Mouse (Mus musculus) ES-Bruce4 (cell line): ENCODE measurements around the gene Gm9573. TPM values are rescaled to one million over a fixed set of nuclear protein-coding genes. Genes with fewer than 3 reads are reported as not detected.

Experiments used
- H3K27ac ChIP-seq: 2 replicates; pipeline ENCODE4 v1.5.1; 2012; ENCODE audit warnings: low read length, inconsistent platforms; ENCODE audit not compliant: insufficient read depth
- H3K27me3 ChIP-seq: 2 replicates; pipeline ENCODE4 v1.6.1; 2012; ENCODE audit warnings: mild to moderate bottlenecking, low read length, inconsistent platforms; ENCODE audit not compliant: control insufficient read depth, poor library complexity, insufficient read depth, severe bottlenecking
- H3K36me3 ChIP-seq: 2 replicates; pipeline ENCODE4 v1.6.1; 2012; ENCODE audit warnings: inconsistent platforms, mild to moderate bottlenecking, low read length, moderate library complexity; ENCODE audit not compliant: control insufficient read depth, poor library complexity, insufficient read depth, severe bottlenecking
- H3K4me1 ChIP-seq: one replicate; pipeline ENCODE4 v1.8.1; 2011; ENCODE audit warnings: low read length; ENCODE audit not compliant: control insufficient read depth, insufficient read depth
- H3K4me3 ChIP-seq: 2 replicates; pipeline ENCODE4 v1.5.1; 2011; ENCODE audit warnings: low read depth, mild to moderate bottlenecking, low read length
- H3K9ac ChIP-seq: 2 replicates; pipeline ENCODE4 v1.6.1; 2012; ENCODE audit warnings: low read depth, mild to moderate bottlenecking, inconsistent platforms; ENCODE audit not compliant: poor library complexity, severe bottlenecking
- H3K9me3 ChIP-seq: replicated peaks from 2 replicates; pipeline ENCODE4 v1.6.1; 2012; ENCODE audit warnings: mild to moderate bottlenecking, low read length, inconsistent platforms; ENCODE audit not compliant: control insufficient read depth, poor library complexity, insufficient read depth, severe bottlenecking
- CTCF ChIP-seq: IDR thresholded peaks from one replicate; pipeline ENCODE4 v1.8.1; 2011; ENCODE audit warnings: low read depth, low read length
- EP300 ChIP-seq: IDR thresholded peaks from 2 replicates; pipeline ENCODE4 v1.6.1; 2011; ENCODE audit warnings: low read depth, low read length; ENCODE audit not compliant: insufficient read depth
- POLR2A ChIP-seq: IDR thresholded peaks from one replicate; pipeline ENCODE4 v1.8.1; 2011; ENCODE audit warnings: low read length; ENCODE audit not compliant: insufficient read depth
- polyA plus RNA-seq: library from polyadenylated mRNA; stranded (reverse); fragments of >200 nt; gene quantifications from 2 replicates; pipeline ENCODE4 v1.2.4, GENCODE M21; 2011; ENCODE audit warnings: low read depth; ENCODE audit not compliant: missing spikeins, insufficient read depth, insufficient read length

Gene Gm9573
- polyA plus RNA-seq, 1 experiment = not detected

- no peak overlapping the region for H3K4me3 ChIP-seq
- no peak overlapping the region for H3K9ac ChIP-seq
- TF ChIP-seq CTCF = no peak
- no peak for TF ChIP-seq POLR2A
- TF ChIP-seq EP300 = no peak
- no peaks in the 10 kb centered on the region for H3K27me3 ChIP-seq
- H3K36me3 ChIP-seq = no peaks in the 10 kb centered on the region
- no peaks in the 10 kb centered on the region for H3K4me1 ChIP-seq
- H3K9me3 ChIP-seq = no peaks in the 10 kb centered on the region
- H3K27ac ChIP-seq = no peak overlapping the region
Measured at GRCm38 (mm10) chr17:35639352-35639751, 12.9 kb upstream of the Gm9573 start.

DNA sequence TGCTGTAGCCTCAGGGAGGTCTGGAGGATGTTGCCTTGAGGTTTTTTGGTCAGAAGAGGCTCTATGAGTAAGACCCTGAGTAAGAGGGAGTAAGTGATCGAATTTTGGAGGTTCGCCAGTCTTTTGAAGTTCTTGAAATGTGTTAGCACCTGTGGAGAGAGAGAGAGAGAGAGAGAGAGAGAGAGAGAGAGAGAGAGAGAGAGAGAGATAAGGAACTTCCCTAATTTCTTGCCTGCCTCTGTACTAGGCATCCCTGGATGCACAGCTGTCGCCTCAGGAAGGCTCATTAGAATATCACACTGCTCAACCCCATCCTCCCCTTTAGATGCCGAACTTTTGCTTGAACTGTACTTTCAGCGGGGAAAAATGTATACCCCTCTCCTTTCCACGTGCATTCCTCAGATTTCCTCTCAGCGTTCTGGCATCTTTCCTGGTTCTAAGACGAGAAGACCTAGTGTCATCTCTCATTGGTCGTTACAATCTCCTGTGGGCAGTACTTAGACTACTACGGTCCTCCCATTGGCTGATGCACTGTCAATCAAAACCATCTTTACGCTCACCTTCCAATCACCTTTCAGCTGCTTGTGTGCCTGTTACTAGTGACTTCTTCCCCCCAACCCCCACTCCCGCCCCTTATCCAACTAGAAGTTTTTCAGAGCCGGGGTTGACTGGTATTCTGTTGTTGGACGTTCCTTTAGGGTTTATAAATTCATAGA is 12.2 kb upstream of the Gm9573 start:
- H3K4me3 ChIP-seq = peak overlapping the region; percentile 59
- H3K9ac ChIP-seq = no peak overlapping the region
- H3K27me3 ChIP-seq = no peaks in the 10 kb centered on the region
- TF ChIP-seq POLR2A = no peak
- TF ChIP-seq EP300 = no peak
- no peak for TF ChIP-seq CTCF
- no peaks in the 10 kb centered on the region for H3K9me3 ChIP-seq
- no peaks in the 10 kb centered on the region for H3K4me1 ChIP-seq
- no peaks in the 10 kb centered on the region for H3K36me3 ChIP-seq
- no peak overlapping the region for H3K27ac ChIP-seq

DNA sequence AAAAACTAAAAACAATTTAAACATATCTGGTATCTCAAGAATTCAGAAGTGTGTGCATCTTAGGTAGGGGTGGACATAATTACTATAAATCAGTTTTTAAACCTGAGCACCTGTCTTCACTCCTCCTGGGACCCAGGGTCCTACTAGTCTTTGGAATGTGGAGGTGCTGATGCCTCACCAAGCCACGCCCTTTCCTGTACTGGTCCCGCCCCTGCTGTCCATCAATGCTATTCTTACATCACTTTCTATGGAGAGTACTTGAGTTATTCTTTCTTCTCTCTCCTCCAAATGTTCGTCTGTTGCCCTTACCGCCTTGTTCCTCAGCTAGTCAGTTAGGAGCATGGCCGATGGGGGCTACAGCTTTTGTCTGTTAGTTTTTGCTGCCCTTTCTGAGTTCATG is 9.9 kb upstream of the Gm9573 start:
- Histone ChIP-seq H3K36me3 (no peaks in the 10 kb centered on the region), H3K4me3 (peak overlapping the region; percentile 44), H3K9me3 (no peaks in the 10 kb centered on the region), H3K4me1 (peaks cover 2% of the 10 kb centered on the region), H3K27me3 (no peaks in the 10 kb centered on the region), H3K27ac (no peak overlapping the region), H3K9ac (0 out of 2 replicates have a peak overlapping the region, but pooled peaks have one; percentile 4)
- TF ChIP-seq POLR2A (peak; percentile 65), EP300 (no peak)

- peak; percentile 70 for TF ChIP-seq CTCF
- no peak for TF ChIP-seq POLR2A
- no peak for TF ChIP-seq EP300
- Histone ChIP-seq H3K9me3 (no peaks in the 10 kb centered on the region), H3K9ac (peak overlapping the region; percentile 56), H3K4me1 (peaks cover 2% of the 10 kb centered on the region), H3K27ac (0 out of 2 replicates have a peak overlapping the region, but pooled peaks have one; percentile 5), H3K36me3 (no peaks in the 10 kb centered on the region), H3K27me3 (no peaks in the 10 kb centered on the region), H3K4me3 (peak overlapping the region; percentile 87)
Measured at GRCm38 (mm10) chr17:35635699-35636111, 9.3 kb upstream of the Gm9573 start.

DNA sequence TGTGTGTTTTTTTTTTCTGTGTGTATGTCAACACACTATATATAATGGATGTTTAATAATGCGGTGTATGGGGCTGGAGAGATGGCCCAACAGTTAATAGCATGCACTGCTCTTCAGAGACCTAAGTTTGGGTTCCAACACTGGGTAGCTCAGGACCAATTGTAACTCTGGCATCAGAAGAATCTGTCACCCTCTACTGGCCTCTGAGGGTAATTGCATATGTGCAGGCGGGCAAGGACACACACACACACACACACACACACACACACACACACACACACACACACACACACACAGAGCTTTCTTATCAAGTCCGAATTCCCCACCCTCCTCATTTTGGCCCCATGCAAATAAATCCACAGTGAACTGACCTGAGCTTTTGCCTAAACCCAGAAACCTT is 8.8 kb upstream of the Gm9573 start:
- Histone ChIP-seq H3K9ac (no peak overlapping the region), H3K9me3 (no peaks in the 10 kb centered on the region), H3K36me3 (no peaks in the 10 kb centered on the region), H3K27me3 (no peaks in the 10 kb centered on the region), H3K4me3 (no peak overlapping the region), H3K27ac (no peak overlapping the region), H3K4me1 (peaks cover 2% of the 10 kb centered on the region)
- TF ChIP-seq CTCF = peak; percentile 34
- no peak for TF ChIP-seq POLR2A

GRCm38 (mm10) chr17:35633992-35634391 is 7.6 kb upstream of the Gm9573 start:
- H3K27ac ChIP-seq = no peak overlapping the region
- TF ChIP-seq POLR2A = no peak
- peak; percentile 64 for TF ChIP-seq CTCF
- 0 out of 2 replicates have a peak, but pooled peaks have one; percentile 34 for TF ChIP-seq EP300
- peaks cover 2% of the 10 kb centered on the region for H3K4me1 ChIP-seq
- no peaks in the 10 kb centered on the region for H3K36me3 ChIP-seq
- H3K9ac ChIP-seq = no peak overlapping the region
- no peaks in the 10 kb centered on the region for H3K27me3 ChIP-seq
- no peak overlapping the region for H3K4me3 ChIP-seq
- H3K9me3 ChIP-seq = no peaks in the 10 kb centered on the region
